12 mouse cellular contexts compared by ENCODE assay signal in genomic region chr13:99764764-99765163, GRCm38 (mm10).
"Had no signal": no experiment of that assay in that cellular context is flagged by ENCODE, and none has a peak within 500 bp of the region (broad histone marks: within the 10 kb centered on the region; RNA-seq: fewer than 3 reads in every experiment).

No protein-coding gene starts in this region.

- ATAC-seq: intestine, embryonic 15.5 days had no signal

- H3K4me2 ChIP-seq: intestine, embryonic 15.5 days; liver, embryonic 13.5 days; lung, embryonic 14.5 days; midbrain, embryonic 11.5 days had no signal

- H3K4me3 ChIP-seq: intestine, embryonic 15.5 days; layer of hippocampus, adult 2 months; liver, embryonic 13.5 days; megakaryocyte, embryonic 14.5 days had no signal

- H3K27ac ChIP-seq: intestine, embryonic 15.5 days; layer of hippocampus, adult 2 months; liver, embryonic 13.5 days; stomach, postnatal 0 days had no signal

- H3K27me3 ChIP-seq: intestine, embryonic 15.5 days had no signal

- H3K4me1 ChIP-seq: intestine, embryonic 15.5 days had no signal

- H3K9me3 ChIP-seq: intestine, embryonic 15.5 days; liver, embryonic 13.5 days; megakaryocyte, embryonic 14.5 days had no signal

- H3K36me3 ChIP-seq: intestine, embryonic 15.5 days; liver, embryonic 13.5 days had no signal

- DNase-seq: kidney, adult 18-20 months; kidney, postnatal 10 days; kidney, postnatal 4 days; liver, embryonic 13.5 days; lung, embryonic 14.5 days; lung, postnatal 14 days; thymus, postnatal 14 days had no signal

- H3K9ac ChIP-seq: intestine, embryonic 15.5 days; liver, embryonic 13.5 days; lung, embryonic 14.5 days had no signal
